Mouse (Mus musculus): ENCODE measurements at regions not wholly inside any gene's neighbourhood (a gene's known extent, or its start where the extent isn't known, plus 50 kb on each side); places are given as distances from the start of the nearest gene placed in this dataset.
"Not testable (repeated sequence)": the region's sequence is repeated elsewhere in the genome, so short reads cannot be mapped to it uniquely, and the experiment has no call there.

GRCm38 (mm10) chr17:16571403-16571802, 492.5 kb upstream of the Zfp960 start:
- ATAC-seq (replicated peaks; ENCODE audit: low read depth, poor library complexity, severe bottlenecking): no peak

- ATAC-seq (replicated peaks; ENCODE audit: low read depth, poor library complexity, severe bottlenecking): no peak
Measured at GRCm38 (mm10) chr17:16588791-16589190, 475.1 kb upstream of the Zfp960 start.

- ATAC-seq (replicated peaks; ENCODE audit: low read depth, poor library complexity, severe bottlenecking): no peak
Measured at GRCm38 (mm10) chr17:16599671-16600070, 464.2 kb upstream of the Zfp960 start.

- no peak for ATAC-seq (replicated peaks; ENCODE audit: low read depth, poor library complexity, severe bottlenecking)
Measured at GRCm38 (mm10) chr17:16612405-16612979, 451.4 kb upstream of the Zfp960 start.

GRCm38 (mm10) chr17:16621931-16622556, 441.9 kb upstream of the Zfp960 start:
- no peak for ATAC-seq (replicated peaks; ENCODE audit: low read depth, poor library complexity, severe bottlenecking)

- no peak for ATAC-seq (replicated peaks; ENCODE audit: low read depth, poor library complexity, severe bottlenecking)
Measured at GRCm38 (mm10) chr17:16629854-16630253, 434.1 kb upstream of the Zfp960 start.

GRCm38 (mm10) chr17:16633426-16633825, 430.5 kb upstream of the Zfp960 start:
- ATAC-seq (replicated peaks; ENCODE audit: low read depth, poor library complexity, severe bottlenecking): no peak

GRCm38 (mm10) chr17:16637463-16637862, 426.4 kb upstream of the Zfp960 start:
- ATAC-seq (replicated peaks; ENCODE audit: low read depth, poor library complexity, severe bottlenecking): no peak

- ATAC-seq (replicated peaks; ENCODE audit: low read depth, poor library complexity, severe bottlenecking): no peak
Measured at GRCm38 (mm10) chr17:16647942-16648341, 416.0 kb upstream of the Zfp960 start.

GRCm38 (mm10) chr17:16665253-16665652, 398.7 kb upstream of the Zfp960 start:
- no peak for ATAC-seq (replicated peaks; ENCODE audit: low read depth, poor library complexity, severe bottlenecking)

GRCm38 (mm10) chr17:16667606-16668005, 396.3 kb upstream of the Zfp960 start:
- no peak for ATAC-seq (replicated peaks; ENCODE audit: low read depth, poor library complexity, severe bottlenecking)

- ATAC-seq (replicated peaks; ENCODE audit: low read depth, poor library complexity, severe bottlenecking): no peak
Measured at GRCm38 (mm10) chr17:16704199-16704598, 359.7 kb upstream of the Zfp960 start.

GRCm38 (mm10) chr17:16705890-16706289, 358.0 kb upstream of the Zfp960 start:
- ATAC-seq (replicated peaks; ENCODE audit: low read depth, poor library complexity, severe bottlenecking): no peak

GRCm38 (mm10) chr17:16726904-16727303, 337.0 kb upstream of the Zfp960 start:
- no peak for ATAC-seq (replicated peaks; ENCODE audit: low read depth, poor library complexity, severe bottlenecking)

- ATAC-seq (replicated peaks; ENCODE audit: low read depth, poor library complexity, severe bottlenecking): no peak
Measured at GRCm38 (mm10) chr17:16753090-16753489, 310.8 kb upstream of the Zfp960 start.

- not testable (repeated sequence) for ATAC-seq (replicated peaks; ENCODE audit: low read depth, poor library complexity, severe bottlenecking)
Measured at GRCm38 (mm10) chr17:16770587-16770986, 293.3 kb upstream of the Zfp960 start.

- no peak for ATAC-seq (replicated peaks; ENCODE audit: low read depth, poor library complexity, severe bottlenecking)
Measured at GRCm38 (mm10) chr17:16798316-16798715, 265.6 kb upstream of the Zfp960 start.

- ATAC-seq (replicated peaks; ENCODE audit: low read depth, poor library complexity, severe bottlenecking): no peak
Measured at GRCm38 (mm10) chr17:16804986-16805385, 258.9 kb upstream of the Zfp960 start.

GRCm38 (mm10) chr17:16818421-16818820, 245.5 kb upstream of the Zfp960 start:
- no peak for ATAC-seq (replicated peaks; ENCODE audit: low read depth, poor library complexity, severe bottlenecking)

GRCm38 (mm10) chr17:16821716-16822115, 242.2 kb upstream of the Zfp960 start:
- ATAC-seq (replicated peaks; ENCODE audit: low read depth, poor library complexity, severe bottlenecking): no peak

- ATAC-seq (replicated peaks; ENCODE audit: low read depth, poor library complexity, severe bottlenecking): no peak
Measured at GRCm38 (mm10) chr17:16839152-16839551, 224.8 kb upstream of the Zfp960 start.

GRCm38 (mm10) chr17:16860771-16861170, 203.1 kb upstream of the Zfp960 start:
- no peak for ATAC-seq (replicated peaks; ENCODE audit: low read depth, poor library complexity, severe bottlenecking)

Data from common myeloid progenitor, adult 5-6 weeks (primary cell).